Mouse (Mus musculus): ENCODE results near the gene Irf6.

Gene Irf6

DNA sequence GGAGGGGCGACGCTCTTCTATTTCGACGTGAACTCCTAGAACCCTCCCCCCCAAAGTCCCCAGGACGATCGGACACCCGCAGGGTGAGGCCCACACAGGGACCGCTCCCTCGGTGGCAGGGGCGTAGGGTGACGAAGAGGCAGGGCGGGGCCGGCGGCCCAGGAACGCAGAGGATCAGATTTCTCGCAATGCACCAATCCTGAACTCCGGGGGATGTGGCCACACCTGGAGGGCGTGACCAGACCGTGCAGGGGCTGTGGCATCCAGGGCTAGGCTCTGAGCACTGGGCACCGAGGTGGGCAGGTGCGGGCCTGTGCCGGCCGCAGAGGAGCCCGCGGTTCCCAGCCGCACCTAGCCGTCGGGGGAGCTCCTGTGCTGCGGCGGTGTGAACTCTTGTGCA, at the start of gene Irf6:
Gene Irf6, plus strand, starts transcription at position 240 of the 400 bp plus-strand sequence.
- no peak for DNase-seq (ENCODE audit: extremely low read depth, low read depth)

DNA sequence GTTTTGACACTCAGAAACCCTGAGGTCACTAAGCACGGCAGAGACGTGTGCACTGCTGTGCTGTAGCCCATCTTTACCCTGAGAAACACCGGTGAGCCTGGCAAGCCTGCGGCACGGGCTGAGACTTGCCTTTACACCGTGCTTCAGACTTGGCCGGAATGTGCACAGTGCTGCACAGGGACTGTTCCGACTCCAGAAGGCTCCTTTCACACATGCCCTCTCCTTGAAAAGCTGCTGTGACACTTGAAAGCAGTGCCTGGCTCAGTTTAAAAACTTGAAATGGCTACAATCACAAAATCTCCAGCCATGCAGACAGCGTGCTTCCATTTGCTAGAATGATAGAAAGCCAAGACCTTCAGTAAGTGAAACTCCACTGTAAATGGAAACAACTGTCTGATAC, 40.8 kb upstream of the Irf6 start:
- DNase-seq (ENCODE audit: extremely low read depth, low read depth), result no peak

DNA sequence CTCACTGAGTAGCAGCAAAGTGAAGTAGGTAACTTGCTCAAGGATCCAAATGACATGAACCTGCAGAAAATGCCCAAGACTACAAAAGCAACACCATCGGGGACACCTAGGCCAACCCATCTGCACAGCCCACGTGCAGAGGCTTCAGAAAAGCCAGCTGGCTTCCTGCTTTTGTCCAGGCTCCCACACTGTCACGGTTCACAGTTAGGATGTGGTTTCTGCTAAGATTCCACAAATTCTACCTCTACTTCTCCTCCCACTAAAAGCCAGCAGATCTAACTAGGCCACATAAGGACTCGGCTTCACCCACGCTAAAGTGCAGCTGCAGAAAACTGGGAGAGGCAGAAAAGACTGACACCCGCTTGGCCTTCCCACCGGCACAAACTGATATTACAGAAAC, 30.1 kb upstream of the Irf6 start:
- no peak for DNase-seq (ENCODE audit: extremely low read depth, low read depth)

DNA sequence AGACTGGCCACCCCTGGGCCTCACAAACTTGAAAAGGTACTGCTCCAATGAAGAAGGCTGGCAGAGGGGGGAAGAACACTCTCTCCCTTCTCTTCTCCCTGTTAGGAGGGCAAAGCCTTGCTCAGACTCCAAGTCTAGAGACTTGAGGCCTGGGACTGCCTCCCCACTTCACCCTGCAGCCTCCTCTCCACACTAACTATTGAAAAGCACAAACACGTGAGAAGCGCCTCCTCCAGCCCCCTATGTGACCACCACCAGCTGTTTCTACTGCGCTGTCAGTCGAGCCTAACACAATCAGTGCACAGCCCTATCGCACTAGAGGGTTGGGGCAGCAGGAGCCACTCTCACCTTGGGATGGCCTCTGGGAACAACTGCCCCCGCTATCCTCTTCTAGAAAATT, 29.6 kb upstream of the Irf6 start:
- no peak for DNase-seq (ENCODE audit: extremely low read depth, low read depth)

DNA sequence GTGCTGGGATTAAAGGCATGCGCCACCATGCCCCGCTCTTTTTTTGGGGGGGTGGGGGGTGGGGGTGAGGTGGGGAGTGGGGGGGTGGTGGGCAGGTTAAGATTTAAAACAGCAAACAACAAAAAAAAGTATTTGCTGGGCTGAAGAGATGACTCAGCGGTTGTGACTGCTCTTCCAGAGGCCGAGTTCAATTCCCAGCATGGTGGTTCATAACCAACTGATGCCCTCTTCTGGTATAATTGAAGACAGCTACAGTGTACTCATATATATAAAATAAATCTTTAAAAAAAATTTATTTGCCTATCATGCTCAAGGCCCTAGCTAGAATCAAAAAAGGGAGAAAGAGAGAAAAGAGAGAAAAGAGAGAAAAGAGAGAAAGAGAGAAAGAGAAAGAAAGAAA, 27.1 kb upstream of the Irf6 start:
- no peak for DNase-seq (ENCODE audit: extremely low read depth, low read depth)

DNA sequence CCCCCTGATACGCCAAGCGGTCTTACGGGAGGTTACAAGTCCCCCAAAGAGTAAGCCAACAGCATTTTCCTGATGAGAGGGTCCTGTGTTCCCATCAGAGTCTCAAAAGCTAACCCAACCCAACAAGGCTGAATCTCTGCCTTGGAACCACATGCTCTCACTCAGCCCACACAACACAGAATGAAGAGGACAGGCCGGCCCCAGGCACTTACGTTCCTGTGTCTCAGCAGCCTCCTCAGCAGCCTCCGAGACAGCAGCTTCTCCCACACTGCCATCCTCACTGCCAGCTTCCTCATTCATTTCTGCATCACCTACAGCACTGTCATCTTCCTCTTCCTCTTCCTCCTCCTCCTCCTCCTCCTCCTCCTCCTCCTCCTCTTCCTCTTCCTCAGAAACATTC, 24.9 kb upstream of the Irf6 start:
- DNase-seq (ENCODE audit: extremely low read depth, low read depth), result no peak

DNA sequence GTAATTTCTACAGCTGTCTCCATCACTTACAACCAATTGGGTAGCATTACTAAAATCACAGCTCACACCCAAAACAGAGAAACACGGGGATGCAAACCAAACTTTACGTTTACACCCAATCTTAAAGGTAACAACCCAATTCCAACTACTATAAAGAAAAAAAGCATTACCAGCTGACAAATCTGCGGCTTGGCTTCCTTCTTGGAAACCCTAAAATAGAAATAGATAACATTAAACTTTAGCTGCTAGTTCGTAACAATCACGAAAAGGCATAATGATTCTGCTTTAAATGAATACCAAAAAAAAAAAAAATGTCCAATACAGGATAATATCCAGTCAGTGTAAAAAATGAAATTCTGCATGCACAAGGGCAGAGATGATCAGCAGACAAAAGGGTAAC, 23.6 kb upstream of the Irf6 start:
- no peak for DNase-seq (ENCODE audit: extremely low read depth, low read depth)

DNA sequence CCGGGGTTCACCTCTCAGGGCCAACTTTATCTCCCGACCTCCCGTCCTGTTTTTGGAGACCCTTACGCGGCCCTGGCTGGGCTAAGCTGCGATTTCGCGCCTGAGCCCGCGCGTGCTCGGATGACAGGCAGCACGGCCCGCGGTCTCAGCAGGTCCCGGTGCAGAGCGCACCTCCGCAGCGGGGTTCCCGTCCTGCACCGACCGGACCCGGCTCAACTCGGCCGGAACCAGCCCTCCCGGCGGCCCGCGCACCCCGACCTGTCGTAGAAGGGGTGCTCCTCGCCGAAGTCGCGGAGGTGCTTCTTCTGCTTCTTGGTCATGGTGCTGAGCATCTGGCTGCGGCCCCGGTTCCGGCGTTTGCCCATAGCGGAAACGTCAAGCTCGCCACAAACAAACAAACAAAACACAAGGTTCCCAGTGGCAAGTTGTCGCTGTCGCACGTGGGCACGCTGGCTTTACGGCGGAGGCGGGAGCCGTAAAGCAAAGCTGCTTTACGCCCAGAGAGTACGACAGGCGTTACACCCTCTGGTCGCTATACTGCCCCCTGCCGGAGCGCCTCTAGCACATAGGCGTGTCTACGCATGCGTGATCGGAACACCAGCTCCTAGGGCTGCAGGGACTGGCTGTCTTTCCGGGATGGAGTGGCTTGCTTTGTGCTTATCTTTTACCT, 23.0 kb upstream of the Irf6 start, which contains the start of gene Diexf:
Gene Diexf, minus strand, starts transcription at position 487 of the 670 bp plus-strand sequence.
- DNase-seq (ENCODE audit: extremely low read depth, low read depth), result peak; percentile 94

DNA sequence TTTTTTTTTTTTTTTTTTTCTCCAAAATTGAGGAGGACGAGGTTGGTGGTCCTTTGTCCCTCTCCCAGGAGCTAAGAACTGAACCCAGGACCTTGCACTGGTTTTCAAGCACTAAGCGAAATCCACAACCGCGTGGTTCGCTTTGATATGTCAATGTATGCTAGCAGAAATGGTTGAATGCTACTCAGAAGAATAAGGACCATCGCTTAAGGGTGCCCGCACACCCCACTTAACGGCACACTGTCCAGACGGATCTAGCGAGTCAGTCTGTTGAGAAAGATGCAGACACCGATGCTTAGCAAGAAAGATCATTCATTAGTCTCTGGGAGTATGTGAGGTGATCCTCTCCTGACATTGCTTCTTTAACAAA, 22.5 kb upstream of the Irf6 start:
- no peak for DNase-seq (ENCODE audit: extremely low read depth, low read depth)

DNA sequence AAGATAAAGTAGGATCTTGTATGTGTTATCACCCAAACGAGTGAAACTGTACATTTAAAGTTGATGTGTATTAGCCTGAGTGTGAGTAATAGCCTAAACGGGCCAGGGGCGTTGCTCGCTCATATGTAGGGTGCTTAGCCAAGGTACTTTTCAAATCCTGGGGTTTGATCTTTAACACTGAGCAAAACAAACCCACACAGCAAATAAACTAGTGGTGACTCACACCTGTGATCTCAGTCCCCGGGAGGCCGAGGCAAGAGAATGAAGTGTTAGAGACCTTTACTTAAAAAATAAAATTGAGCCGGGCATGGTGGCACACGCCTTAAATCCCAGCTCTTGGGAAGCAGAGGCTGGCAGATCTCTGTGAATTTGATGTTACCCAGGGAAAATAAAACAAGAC, 22.1 kb upstream of the Irf6 start:
- DNase-seq (ENCODE audit: extremely low read depth, low read depth), result no peak

DNA sequence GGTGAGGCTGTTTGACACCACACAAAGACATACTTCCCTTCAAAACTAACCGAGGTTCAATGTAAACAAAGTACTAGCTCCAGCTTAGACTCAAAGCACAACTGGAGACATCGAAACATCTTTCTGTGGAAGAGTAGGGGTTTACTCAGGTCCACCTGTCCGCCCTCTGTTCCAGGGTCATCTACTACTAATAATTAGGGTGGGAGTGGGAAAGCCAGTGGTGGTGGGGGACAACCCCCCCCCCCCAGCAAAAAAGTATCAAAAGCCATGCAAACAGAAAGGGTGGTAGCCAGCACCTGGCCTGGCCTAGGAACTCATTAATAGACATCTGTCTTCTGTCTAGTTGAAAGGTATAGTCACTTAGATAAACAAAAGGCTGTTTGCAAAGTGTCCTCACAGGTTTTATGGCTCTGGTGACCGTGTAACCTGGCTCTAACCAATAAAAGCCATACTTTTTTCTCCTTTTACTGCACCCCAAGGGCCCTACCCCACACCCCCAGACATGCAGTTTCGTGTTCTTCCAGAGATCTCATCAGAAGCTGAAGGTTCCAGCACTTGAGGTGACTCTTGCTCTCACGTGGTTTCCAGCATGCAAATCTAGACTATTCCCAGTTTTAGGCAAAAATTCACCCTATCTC, 21.5 kb upstream of the Irf6 start:
- no peak for DNase-seq (ENCODE audit: extremely low read depth, low read depth)

DNA sequence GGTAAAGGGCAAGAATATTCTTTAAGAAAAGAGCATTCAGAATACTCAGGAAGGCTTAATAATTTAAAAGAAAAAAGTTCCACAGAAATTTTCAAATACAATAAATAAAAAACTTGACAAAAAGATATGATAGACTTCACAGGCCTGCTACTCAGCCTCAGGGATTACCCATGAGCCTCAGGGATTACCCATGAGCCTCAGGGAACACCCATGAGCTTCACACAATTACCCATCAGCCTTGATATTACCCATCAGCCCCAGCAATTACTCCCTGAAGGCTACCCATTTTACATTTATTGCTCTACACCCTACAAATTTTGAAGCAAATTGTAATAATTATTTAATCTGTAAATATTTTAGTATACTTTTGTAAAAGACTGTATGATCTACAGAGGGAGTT, 20.5 kb upstream of the Irf6 start:
- no peak for DNase-seq (ENCODE audit: extremely low read depth, low read depth)

DNA sequence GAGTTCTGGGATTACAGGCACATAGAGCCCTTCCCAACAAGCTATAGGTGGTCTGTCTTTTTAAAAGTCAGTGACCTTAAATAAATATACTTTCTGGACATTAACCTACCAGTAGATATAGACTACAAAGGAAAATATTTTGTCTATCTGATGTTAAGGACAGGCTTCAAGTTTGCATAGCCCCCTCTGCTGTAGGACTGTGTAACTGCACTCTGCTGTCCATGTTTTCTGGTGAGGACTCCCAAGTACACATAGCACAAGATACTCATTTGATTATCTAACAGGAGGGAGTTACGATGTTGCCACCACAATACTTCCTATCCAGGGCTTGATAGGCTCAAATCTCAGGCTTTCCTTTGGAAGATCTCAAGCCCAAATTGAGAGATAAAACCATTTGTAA, 19.2 kb upstream of the Irf6 start:
- peak; percentile 48 for DNase-seq (ENCODE audit: extremely low read depth, low read depth)

DNA sequence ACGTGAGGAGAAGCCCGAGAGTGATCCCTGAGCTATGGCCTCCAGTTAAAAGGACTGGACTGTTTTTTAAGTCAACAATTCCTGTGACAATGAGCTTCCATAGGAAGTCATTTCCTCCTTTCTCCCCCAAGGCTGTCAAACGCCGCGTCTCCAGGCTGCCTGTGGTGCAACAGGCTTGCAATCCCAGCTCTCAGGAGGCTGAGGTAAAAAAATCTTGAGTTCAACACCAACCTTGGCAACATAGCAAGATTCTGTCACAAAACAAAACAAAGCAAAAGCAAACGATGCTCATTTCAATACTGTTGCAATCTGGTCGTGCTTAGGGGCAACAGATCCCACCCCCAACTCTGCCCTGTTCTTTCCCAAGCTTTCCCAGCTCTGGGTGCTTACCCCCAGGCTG, 14.8 kb upstream of the Irf6 start:
- DNase-seq (ENCODE audit: extremely low read depth, low read depth), result no peak

DNA sequence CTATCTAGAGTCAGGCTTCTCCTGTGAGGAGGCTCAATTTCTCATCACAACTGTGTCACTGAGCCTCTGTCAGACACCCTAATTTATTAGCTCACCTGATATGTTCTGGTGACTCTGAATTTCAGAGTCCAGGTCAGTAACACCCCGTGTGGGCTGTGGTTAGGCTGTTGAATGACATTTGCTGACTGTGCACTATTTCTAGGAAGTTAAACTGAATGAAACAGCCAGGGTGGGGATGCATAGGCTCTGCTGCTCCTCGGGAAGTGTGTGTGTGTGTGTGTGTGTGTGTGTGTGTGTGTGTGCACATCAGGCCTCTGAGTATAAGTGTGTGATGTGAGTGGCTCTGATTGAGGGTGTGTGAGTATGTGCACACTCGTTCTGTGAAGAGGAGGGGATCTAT, 14.2 kb upstream of the Irf6 start:
- no peak for DNase-seq (ENCODE audit: extremely low read depth, low read depth)

DNA sequence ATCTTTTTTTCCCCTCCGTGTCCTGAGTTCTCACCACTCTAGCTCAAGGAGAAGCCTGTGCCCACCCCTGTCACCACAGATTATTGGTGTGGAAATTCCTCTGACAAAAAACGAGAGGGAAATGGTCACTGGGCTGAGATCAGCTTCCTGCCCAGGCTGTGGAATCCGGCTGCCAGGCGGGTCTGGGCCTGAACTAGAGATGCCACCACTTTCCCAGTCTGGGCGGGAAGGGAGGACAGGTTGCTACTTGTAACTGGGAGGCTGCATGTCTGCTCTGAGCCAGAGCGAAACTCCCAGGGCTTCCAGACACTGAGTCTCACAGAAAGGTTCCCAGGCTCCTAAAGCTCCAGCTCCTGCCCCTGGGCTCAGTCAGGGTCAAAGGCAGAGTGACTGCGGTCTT, 11.8 kb upstream of the Irf6 start:
- DNase-seq (ENCODE audit: extremely low read depth, low read depth), result no peak

DNA sequence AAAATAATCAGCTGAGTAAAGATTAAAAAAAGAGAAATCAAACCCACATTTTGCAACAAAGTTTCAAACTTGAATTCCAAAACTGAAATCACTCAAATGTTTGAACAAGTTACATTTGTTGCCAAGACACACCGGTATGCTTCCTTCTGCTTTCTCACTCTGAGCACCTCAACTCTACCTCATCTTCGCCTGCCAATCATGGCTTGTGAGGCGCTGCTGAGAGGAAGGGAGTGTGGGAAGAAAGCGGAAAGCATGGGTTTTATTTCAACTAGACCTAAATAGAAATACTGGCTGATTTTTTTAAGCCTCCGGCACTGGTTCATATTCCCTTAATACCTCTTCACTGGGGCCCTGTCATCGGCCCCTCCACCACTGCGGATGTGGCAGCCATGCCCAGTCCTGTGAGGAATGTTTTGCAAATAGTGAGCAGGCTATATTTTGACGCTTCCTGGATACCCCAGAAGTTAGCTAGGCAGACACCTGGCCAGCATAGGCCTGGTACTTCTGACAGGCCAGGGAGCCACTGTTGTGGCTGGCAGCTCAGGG, 10.3 kb upstream of the Irf6 start:
- no peak for DNase-seq (ENCODE audit: extremely low read depth, low read depth)

DNA sequence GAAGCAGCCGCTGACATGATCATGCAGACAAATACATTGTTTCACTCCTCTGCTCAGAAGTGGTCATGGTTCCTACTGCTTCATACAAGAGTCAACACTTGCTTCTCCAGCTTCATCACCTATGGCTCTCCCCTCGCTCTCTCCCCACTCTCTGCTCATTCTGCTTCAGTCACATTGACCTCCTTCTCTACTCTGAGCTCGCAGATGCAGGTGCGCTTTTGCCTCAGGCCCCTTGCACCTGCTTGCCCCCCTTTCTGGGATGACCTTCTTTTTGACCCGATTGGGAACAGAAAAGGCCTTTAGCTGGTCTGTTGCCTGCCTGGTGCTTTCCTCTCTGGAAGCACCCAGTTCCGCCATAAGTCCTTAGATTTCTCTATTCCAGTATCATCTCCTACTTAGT, 8.4 kb upstream of the Irf6 start:
- no peak for DNase-seq (ENCODE audit: extremely low read depth, low read depth)

DNA sequence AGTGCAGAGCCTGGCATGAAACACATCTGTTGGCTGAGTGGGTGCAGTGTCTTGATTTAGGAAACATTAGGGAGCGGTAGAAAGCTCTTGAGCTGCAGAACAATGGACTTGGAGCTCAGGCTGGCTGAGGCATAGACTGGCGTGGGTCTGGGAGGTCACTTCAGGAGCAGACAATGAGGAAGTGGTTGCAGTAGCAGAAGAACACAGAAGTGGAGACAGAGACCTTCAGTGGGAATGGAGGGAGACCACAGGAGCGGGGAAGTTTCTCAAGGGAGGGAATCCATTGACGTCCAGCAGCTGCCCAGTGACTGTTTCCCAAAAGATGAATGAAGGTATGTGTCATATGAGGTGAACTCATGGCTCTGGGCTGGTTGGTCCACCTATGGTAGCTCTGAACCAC, 7.8 kb upstream of the Irf6 start:
- DNase-seq (ENCODE audit: extremely low read depth, low read depth), result no peak

DNA sequence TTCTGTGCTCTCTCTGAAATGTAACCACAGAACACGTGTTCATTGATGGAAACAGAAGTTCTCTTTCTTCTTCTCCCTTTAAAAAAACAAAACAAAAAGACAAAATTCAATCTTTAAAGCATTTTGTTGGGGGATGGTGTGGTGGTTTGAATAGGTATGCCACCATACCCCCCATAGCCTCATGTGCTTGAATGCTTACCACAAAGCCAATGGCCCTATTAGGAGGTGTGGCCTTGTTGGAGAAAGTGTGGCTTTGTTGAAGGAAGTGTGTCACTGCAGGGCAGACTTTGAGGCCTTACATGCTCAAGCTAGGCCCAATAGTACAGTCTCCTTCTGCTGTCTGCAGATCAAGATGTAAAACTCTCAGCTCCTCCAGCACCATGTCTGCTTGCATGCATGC, 6.5 kb upstream of the Irf6 start:
- no peak for DNase-seq (ENCODE audit: extremely low read depth, low read depth)

DNA sequence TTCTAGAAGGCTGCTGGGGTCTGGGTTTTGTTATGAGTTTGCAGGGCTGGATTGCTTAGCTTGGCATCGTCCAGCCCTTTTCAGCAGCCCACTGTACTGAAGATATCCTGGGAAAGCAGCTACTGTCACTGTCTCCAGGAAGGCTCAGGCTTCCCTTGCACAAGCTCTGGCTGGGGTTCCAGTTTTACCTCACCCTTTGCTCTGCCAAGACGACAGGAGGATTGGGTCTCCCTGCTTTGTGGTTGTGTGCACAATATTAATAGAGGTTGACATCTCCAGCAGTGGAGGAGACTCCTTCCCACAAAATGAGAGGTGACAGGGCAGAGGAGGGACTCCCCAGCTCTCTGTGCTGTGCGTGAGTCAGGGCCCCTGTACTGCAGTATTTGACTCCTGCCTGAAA, 3.7 kb upstream of the Irf6 start:
- DNase-seq (ENCODE audit: extremely low read depth, low read depth), result no peak

DNA sequence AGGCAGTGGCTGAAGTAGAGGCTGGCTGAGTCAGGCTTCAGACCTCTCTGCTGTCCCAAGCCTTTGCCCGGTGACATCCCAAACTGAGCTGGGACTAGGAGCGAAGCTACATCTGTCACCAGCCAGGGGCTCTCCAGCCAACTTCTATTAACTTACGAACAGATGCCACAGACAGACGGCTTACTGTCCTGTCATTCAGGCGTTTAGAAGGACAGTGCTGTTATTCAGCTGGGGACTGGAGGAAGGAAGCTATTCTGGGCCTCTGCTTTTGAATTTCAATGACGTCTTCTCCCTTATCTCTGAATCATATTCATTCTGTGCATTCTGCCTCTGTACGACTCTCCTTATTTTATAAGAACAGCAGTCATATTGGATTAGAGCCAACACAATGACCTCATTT, 1.8 kb upstream of the Irf6 start:
- no peak for DNase-seq (ENCODE audit: extremely low read depth, low read depth)

DNA sequence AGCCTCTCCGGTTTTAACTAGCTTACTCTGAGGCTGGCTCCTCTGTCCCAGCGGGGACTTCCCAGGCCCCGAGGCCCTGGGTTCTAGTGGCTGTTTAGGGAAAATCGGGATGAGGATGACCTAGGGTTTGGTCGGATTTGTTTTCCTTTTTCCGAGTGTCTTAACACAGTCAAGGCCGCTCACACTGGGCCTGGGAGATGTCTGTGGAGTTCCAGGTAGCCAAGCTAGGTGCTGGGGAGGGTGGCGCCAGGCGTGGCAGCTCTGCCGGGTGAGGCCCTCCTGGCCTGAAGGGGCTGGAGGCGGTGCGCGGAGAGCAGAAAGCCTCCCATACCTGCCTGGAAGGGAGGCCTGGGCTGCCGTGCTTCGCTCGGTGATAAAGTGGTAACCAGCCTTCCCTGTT, 650 bp downstream of the Irf6 start:
- DNase-seq (ENCODE audit: extremely low read depth, low read depth), result no peak
